Mouse (Mus musculus): ENCODE measurements around the gene Gm28230.

Gm28230 gene

DNA sequence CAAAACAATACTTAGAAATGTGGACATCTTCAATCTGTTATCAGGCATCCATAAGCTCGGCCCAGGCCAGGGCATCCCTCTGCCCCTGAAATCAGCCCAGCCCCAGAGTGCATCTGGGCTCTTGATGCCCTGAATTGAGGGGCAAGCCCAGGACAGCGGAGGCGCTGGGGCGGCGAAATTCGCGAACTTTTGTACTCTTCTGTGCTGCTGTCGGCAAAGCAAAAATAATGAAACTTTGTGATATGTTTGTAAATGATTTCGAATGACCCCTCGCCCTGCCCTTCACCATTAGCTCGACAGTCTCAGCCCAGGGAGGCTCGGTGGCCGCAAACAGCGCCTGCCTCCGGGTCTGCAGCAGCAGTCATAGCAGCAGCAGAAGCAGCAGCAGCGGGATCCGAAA lies 1.4 kb upstream of the Gm28230 start:
- DNase-seq: no peak

DNA sequence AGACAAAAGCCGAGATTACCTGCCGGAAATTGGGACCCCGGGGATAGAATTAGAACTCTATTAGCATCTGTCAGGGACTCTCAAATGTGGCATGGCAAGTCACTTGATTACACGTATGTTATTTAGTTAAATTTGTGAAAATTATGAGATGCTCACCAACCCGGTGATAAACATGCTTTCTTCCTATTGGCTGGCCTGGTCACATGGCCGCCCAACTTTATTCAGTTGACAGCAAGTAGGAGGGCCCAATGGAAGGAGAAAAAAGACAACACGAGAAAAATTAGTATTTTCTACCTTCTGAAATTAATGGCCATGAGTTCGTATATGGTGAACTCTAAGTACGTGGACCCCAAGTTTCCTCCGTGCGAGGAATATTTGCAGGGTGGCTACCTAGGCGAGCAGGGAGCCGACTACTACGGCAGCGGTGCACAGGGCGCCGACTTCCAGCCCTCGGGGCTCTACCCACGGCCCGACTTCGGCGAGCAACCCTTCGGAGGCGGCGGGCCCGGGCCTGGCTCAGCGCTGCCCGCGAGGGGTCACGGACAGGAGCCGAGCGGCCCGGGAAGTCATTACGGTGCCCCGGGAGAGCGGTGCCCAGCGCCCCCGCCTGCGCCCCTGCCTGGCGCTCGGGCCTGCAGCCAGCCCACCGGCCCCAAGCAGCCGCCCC lies 578 bp downstream of the Gm28230 start:
- DNase-seq: no peak

DNA sequence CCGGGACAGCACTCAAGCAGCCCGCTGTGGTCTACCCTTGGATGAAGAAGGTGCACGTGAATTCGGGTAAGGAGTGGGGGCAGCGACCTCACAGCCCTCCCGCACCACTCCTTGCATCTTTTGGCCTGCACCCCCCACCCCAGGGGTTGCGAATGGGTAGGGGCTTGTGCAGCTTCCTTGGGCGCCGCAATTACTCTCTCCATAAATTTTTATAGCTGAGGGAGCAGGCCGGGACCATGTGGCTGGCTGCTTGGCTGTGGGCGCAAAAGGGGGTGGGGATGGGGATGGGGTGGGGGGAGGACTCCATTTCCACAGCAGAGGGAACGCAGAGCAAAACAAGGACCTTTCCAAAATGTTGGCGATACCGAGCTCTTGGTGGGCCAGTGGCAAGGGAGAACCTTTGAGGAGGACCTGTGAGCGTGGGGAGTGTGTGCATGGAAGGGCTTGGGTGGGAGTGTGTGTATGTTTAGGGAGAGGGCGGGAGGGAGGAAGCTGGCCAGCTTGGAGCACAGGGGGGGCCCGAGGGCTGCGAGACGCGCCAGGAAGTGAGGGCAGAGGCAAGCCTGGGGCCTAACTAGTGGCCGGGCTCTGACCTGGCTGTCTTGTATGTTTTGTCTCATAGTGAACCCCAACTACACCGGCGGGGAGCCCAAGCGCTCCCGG lies 1.2 kb downstream of the Gm28230 start:
- no peak for DNase-seq

DNA sequence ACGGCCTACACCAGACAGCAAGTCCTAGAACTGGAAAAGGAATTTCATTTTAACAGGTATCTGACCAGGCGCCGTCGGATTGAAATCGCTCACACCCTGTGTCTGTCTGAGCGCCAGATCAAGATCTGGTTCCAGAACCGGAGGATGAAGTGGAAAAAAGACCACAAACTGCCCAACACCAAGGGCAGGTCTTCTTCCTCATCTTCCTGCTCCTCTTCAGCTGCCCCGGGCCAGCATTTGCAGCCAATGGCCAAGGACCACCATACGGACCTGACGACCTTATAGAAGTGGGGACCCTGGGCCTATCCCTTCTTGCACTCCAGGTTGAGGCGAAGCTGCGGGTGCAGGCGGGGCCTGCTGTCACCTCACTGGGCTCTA lies 1.8 kb downstream of the Gm28230 start:
- DNase-seq: no peak

DNA sequence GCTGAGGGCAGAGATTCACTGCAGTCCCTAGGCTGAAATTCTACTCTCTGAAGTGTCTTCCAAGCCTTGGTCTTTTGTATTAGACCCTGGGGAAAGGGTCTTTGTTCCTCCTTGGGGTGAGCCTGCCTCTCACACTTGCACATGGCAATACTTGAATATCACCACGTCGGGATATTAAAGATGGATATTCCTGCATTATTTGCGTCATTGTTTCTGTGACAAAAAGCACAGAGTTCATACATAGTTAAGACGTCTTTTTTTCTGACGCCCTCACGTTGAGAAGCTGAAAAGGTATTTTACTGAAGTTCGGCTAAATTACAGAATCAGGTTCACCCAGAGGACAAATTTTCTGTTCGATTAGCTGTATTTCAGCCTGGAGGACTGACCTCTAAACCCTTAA lies 3.8 kb downstream of the Gm28230 start:
- no peak for DNase-seq

DNA sequence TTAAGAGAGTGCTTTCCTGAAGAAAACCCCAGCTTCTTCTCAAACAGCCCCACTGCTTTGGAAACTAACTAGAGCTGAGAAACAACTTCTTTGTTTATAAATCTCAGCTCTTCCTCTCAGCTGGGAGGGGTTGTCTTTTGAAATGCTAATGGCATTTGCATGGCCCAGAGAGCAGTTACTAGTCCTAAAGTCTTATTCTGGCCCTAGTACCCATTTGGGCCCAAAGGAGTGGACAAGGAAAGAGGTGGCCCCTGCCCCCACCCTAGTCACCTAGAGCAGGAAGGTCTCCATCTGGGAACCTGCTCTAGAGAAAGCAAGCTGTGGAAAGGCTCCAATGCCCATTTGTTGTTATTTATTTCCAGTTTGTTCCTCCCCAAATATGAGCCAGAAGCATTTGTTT lies 4.5 kb downstream of the Gm28230 start:
- DNase-seq: no peak

DNA sequence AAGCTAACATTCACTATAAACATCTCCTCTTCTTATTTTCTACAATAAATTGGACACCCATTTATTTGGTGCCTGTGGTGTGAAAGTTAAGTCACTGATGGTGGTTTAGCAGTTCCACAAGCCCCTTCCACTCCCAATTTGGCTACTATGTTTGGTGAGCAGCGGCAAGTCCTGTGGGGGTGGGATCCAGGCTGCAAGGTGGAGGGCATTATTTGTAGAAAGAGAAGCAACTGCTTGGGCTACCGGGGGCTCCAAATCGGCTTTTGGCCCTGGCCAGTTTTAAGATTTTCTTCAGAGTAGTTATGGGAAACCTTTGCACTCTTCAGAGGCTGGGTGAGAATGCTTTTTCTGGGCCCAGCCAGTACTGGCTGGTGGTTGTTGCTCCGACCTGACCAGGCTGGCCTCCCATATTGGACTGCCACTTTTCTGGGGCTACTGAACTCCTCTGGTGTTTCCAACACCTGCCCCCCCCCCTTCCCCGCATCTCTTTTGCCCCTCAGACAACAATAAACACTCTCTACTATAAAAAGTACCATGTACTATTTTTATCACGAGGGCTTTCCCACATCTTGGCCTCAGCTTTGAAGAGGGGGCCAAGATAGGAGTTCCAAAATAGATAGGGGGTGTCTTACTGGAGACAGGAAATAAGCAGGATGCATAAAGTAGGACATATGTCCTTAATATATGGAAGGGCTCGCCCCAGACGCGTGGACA lies 5.4 kb downstream of the Gm28230 start:
- no peak for DNase-seq

DNA sequence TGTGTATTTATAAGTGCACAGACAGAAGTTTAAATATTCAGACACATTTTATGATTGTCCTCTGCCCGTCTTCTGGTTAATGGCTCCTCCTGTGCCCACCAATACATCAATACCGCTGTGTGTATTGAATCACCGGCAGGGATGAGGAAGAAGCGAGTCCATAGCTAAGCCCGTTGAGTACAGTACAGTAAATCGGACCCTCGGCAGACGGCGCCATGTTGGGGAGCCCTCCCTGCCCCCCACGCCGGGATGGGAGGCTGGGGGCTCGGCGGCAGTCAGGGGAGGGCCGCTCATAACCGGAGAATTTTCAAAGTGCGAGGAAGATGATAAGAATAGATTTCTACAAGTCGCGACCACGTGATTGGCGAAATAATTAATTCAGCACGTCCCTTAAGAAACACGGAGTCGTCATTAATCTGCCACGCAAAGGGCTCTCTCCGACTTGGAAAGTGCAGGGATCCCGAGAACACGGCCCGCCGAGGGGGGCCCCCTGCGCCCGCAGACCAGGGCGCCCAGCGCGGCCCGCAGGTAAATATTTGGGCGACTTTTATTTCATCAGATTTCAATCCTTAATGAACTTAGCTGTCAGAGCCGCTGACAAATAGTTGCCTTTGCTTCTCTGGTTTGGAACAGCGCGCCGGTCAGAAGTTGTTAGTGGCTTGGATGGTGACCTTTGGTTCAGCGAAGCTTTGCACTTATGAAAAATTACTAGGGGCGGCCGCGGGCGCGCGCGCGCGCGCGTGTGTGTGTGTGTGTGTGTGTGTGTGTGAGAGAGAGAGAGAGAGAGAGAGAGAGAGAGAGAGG lies 6.2 kb downstream of the Gm28230 start:
- DNase-seq: no peak

DNA sequence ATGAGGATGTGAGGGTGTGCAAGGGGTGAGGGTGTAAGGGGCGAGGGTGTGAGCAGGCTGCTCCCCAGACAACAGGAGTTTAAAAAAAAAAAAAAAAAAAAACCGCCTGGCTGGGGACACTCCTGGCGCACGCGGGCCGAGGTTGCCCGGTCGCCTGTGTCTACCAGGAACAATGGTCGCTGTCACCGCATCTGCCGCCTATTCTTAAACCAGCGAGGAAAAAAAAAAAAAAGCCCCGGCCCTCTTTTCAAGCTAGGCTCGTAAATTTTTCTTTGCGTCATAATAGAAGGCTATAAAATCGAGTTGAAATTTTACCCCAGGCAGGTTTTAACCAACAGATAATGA lies 6.8 kb downstream of the Gm28230 start:
- DNase-seq: no peak

DNA sequence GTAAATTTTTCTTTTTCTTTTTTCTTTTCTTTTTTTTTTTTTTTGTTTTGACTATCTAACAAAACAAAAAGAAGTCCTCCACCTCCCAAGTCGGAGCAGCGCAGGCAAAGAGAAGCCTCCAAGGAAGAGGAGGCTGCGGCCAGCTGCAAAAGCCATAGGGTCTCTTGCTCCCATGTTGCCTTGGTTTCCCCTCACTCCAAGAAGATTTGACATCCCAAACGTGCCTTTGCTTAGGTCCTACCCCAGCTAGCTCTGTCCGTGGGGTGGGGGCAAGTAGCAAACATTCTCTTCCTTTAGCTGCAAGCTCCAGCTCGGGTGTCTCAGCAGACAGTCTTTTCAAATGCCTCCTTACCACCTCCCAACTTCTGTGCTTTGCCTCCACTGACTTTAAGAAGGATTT lies 7.2 kb downstream of the Gm28230 start:
- no peak for DNase-seq

DNA sequence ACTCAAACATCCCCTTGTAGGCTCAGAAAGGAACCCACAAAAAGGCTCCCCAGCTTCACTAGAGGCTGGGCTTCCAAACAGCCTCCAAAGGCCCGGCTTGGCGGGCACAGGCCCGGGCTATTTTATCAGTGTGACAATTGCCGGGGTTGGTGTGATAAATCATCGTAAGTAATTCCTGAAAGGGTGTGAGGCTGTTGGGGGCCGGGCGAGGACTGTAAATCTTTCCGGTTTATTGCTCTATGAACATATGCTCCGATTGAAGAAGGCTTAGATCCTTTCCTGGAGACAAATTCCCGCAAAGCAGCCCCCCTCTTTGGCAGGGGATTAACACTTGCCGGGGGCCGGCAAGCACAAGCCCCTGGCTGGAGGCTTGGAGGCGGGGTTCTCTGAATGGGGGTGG lies 7.9 kb downstream of the Gm28230 start:
- no peak for DNase-seq

DNA sequence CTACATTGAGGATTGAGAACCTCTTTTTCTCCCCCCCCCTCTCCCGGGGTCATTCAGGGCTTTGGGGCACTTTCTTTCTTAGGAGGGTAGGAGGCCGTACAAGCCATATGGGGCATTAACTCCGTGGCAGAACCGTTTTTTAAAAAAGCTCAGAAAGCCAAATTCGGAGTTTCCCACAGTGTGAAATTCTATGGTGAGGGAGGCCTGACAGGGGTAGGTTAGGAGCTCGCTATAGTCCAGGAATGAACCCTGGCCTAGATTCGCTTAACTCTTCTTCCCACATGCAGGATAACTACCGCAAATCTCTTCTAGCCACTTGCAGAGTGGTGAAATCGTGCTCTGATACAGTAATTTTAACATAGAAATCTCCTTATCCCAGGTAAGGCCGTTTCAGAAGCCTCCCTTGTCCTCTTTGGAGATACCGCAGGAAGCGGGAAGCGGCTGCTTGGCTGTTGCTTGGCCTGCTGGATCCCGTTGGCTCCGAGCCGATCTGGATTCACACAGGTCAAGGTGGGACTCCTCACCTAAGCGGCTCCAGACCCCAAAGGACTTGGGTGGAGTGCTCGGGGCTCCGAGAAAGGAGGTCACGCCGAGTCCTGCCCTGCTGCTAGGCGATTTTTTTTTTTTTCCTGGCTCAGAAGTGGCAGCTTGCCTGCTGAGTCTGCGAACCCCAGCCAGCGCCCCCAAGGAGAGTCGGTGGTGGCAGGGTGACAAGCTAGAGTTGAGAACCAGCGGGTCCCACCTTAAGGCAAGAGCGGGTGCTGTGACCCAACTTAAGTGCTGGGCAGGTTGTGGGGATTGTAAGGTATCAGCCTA lies 8.7 kb downstream of the Gm28230 start:
- no peak for DNase-seq

DNA sequence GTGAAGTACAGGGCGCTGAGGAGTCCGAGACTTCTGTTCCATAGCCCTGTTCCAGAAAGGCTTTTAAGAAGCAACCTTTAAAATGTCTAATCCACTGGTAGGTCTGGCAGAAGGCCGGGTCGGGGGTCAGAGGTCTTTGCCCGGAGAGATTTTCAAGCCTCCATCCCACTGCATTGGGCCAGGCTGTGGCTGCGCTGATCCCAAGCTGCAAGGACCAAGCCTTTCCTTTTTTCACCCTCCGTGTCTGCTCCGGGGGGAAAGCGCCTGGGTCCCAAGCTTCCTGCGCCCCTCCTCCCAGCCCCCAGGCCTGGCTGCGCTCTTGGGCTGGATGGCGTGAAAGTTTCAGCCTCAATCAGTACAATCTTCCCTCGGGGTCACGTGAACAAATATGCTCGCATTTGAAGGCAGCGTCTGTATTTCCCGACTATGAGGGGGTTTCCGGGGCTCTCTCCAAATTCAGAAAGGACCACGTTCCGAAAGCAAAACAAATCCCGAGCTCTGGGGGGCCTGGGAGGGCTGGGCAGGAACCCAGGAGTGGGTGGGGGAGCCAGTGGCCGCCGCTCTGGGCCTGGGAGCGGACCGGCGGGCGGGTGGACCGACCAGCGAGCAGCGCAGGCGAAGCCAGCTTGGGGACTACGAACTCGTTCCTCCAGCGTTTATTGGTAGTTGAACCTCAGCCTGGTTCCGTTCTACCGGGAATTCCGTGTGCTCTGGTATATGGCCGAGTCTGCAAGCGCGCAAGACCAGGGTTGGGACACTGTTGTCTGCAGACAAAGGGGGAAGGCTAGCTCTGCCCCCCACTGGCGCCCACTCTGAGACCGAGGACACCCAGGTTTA lies 9.5 kb downstream of the Gm28230 start:
- DNase-seq: no peak

DNA sequence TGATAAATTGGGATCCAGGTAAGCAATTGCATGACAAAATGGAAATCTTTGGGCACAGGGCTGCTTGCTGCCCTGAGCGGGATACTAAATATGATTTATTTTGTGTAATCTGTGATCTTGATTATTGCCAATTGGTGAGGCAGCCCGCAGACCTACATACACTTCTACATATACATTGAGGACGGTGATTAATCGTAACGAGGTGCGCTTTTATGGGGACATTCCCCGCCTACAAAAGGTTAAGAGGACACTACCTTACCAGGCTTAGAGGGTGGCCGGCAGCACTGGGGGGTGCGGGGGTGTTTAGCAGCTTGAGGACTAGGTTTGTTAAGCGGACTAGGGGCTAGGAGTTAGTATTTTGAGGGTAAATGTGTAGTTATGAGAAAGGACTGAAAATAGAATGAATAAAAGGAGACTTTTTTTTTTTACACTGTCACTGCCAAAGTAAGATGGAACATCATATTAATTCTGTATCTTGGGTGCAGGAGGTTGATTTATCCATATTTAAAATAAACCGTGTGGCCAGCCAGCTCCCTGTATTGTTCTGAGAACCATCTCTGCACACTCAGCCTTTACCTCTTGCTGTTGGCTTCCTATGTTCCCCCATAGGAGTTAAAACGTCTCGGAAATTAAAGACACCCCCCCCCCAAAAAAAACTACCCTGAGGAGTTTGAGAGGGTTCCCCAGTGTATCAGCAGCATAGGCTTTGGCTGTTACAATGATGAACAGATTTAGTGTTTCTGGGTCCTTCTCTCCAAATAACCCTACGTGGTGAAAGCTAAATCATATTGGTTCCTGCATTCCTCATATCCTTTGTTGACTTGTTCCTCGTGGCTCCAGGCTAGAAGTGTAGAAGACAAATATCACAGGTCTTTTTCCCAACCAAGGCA lies 10.4 kb downstream of the Gm28230 start:
- no peak for DNase-seq

DNA sequence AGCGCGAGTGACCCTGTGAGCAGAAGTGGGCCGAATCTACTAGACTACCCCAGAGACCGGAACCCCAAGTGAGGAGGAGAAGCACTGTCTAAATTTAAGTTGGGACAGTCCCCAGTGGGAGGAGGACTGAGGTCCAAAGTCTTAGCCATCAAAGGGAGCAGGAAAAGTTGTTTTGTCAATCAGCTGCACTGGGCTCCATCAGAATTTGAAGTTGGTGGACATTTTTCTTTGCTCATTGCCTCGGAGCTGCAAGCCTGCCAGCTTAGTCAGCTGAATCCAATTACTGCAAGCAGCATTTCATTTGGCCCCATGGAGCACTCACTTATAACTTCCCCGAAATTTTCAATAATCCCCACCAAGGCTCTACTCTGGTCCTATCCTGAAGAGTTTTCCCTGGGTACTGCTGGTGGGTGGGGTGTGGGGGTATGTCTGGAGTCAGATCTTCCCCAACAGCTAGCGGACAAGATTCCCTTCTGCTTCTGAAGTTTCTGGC lies 11.1 kb downstream of the Gm28230 start:
- DNase-seq: no peak

DNA sequence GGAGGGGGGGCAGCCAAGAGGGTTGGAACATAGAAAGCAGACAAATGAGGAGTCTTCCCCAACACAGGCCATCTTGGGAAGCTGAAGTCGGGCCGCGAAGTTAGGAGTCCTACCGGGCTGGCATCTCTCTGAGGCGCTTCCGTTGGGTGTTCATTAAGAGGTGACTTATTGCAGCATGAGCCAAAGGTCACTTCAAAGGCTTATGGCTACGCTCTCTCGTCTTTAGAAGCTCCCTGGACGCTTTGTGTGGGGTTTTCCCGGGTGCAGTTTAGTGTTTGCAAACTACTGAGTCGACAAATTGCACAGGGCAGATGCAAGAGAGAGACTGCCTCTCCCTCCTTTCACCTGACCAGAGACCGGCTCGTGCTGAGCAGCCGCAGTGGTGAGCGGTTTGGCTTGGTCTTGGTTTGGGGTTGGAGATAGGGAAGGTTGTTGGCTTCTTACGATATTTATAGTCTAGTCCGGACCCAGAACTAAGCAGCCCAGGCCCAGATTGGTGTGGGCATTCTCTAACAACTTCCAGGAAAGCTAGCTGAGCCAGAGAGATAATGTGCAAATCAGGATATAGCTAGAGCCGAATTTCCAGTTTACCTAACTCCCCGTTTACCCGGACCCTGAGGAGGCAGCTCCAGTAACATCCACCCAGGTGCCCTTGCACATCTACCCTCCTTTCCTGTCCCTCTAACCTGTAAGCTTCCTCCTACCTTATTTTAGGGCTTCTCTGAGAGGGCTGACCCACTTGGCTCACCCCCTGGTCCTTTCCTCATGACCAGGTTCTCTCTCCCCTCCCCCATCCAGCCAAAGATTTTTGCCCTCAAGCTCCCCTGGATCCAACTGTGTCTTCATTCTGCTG lies 12.3 kb downstream of the Gm28230 start:
- no peak for DNase-seq

DNA sequence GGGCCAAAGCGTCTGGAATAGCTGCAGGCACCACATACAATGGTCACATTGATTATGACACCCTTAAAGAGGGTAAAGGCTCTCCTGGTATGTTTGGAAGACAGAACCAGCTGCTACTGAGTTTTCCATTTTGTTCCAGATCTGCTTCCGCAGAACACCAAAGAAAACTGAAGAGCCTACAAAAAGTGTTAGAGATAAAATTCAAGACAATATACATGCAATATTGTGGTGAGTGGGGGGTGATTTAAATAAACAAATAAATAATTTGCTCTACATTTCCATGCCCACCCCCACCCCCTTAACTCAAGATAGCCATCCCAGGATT lies 12.9 kb downstream of the Gm28230 start:
- no peak for DNase-seq

DNA sequence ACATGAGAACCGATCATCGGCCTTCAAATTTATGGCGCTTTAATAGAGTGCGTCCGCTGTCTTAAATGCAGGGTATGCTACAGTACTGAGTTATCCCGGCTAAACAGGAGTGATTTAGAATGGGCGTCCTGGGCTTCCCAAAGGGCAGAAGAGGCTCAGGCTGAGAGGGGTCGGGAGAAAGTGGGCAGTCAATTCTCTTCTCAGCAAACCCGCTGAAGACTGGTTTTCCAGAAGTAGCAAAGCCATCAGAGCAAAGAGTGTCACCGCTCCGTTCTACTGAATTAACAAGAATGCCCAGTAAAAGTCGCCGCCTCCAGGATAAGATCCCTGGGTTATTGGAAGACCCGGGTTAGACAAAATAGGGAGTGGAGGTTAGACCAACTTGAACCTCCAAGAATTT lies 13.3 kb downstream of the Gm28230 start:
- DNase-seq: no peak

DNA sequence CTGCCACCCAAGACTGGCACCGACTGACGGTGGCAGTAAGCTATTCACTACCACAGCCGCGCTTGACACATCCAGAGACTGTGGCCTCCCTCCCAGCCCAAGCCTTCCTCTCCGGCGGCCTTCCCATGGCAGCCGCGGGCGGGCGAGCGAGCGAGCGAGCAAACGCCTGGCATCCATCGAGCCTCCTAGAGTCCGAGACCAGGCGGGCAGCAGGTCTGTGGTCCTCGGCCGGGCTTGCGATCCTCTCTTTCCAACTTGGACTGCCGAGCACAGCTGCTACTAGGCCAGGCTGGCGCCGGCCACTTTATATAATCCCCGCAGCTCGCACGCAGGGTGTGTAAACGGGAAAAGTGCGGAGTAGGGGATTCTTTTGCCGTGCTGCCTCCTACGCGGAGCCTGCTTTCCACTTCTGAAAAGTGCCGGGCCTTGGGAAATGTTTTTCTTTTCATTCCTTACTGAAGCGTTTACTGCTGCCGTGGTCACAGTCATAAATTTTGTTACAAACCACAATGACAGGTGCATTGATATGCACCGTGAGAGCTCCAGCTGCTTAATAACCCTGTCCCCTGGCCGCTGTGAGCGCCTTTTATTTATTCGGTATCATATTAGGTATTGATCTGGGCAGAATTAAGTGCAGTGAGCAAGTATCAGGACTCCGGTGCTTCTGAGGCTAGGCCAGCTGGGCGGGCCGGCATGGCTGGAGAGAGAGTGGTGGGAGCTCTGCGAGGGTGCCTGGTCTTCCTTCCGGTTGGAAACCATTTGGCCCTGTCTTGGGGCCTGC lies 14.0 kb downstream of the Gm28230 start:
- DNase-seq: no peak
